Mouse (Mus musculus): ENCODE data around the gene 4933403O08Rik.

Gene 4933403O08Rik

GRCm38 (mm10) chrX:112238749-112239148, at the start of gene 4933403O08Rik:
4933403O08Rik (plus strand) TSS chrX:112239049.
- no peak for DNase-seq (ENCODE audit: low spot score)

DNA sequence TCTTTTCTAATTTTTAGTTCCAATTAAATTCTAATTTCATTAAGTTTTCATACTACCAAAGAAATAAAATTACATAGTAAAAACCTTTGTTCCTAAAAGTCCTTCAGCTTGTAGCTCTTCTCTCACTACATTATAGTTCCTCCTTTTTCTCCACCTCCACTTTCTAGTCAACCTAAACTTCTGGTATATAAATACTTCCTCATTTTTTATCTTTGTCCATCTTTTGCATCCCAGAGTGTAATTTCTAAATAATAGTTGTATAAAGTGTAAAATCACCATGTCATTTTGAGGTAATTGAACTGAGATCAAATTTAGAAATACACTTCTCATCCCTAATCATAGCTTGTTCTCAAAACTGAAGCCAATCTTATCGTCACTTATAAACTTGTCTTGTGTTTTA, 4.1 kb downstream of the 4933403O08Rik start:
- DNase-seq (ENCODE audit: low spot score) = no peak

- DNase-seq (ENCODE audit: low spot score) = no peak
Observed at GRCm38 (mm10) chrX:112255513-112255912, 16.7 kb downstream of the 4933403O08Rik start.

GRCm38 (mm10) chrX:112273550-112273949, 34.7 kb downstream of the 4933403O08Rik start:
- DNase-seq (ENCODE audit: low spot score) = no peak

Data from ovary, postnatal 10 days (tissue).